Mouse (Mus musculus): ENCODE results near the gene Ank3.

GRCm38 (mm10) chr10:69634891-69635290, 236.3 kb downstream of the Ank3 start:
- TF ChIP-seq CTCF (IDR thresholded peaks at IDR 0.05): no peak
- no peak for TF ChIP-seq EP300 (IDR thresholded peaks at IDR 0.05)

Measured in lung, postnatal 0 days (tissue).